Mouse (Mus musculus) kidney, embryonic 16.5 days (tissue): ENCODE measurements around the gene Tbc1d2. TPM values are rescaled to one million over a fixed set of nuclear protein-coding genes. Genes with fewer than 3 reads are reported as not detected.

Experiments
- ATAC-seq: fragments of 200-750 bp; cut with Nextera tagmentation; 2 replicates; pipeline ENCODE4 v1.8.0; 2017; ENCODE audit warnings: moderate TSS enrichment; ENCODE audit not compliant: low FRiP score, low TSS enrichment
- H3K27ac ChIP-seq: fragments of 300-500 bp; sonication (generic); 2 replicates; pipeline ENCODE4 v1.5.1; 2014; ENCODE audit warnings: low read length
- H3K27me3 ChIP-seq: fragments of 300-500 bp; sonication (generic); 2 replicates; pipeline ENCODE4 v1.6.1; 2014; ENCODE audit warnings: low read length, control low read depth, mixed read lengths; ENCODE audit not compliant: insufficient read depth
- H3K36me3 ChIP-seq: fragments of 300-500 bp; sonication (generic); 2 replicates; pipeline ENCODE4 v1.6.1; 2014; ENCODE audit warnings: low read length, control low read depth, mixed read lengths; ENCODE audit not compliant: insufficient read depth
- H3K4me1 ChIP-seq: fragments of 300-500 bp; sonication (generic); 2 replicates; pipeline ENCODE4 v1.6.1; 2014; ENCODE audit warnings: low read length, control low read depth, mixed read lengths; ENCODE audit not compliant: insufficient read depth
- H3K4me2 ChIP-seq: fragments of 300-500 bp; sonication (generic); replicated peaks from 2 replicates; pipeline ENCODE4 v1.6.1; 2014; ENCODE audit warnings: low read depth, low read length
- H3K4me3 ChIP-seq: fragments of 300-500 bp; sonication (generic); 2 replicates; pipeline ENCODE4 v1.5.1; 2014; ENCODE audit warnings: mild to moderate bottlenecking, low read length
- H3K9ac ChIP-seq: fragments of 300-500 bp; sonication (generic); replicated peaks from 2 replicates; pipeline ENCODE4 v1.6.1; 2014; ENCODE audit warnings: low read length
- H3K9me3 ChIP-seq: fragments of 300-500 bp; sonication (generic); 2 replicates; pipeline ENCODE4 v1.6.1; 2016; ENCODE audit warnings: low read length, control low read depth
- WGBS: fragments of 180-500 bp; shearing (Covaris S2); extraction: QIAGEN DNeasy Blood & Tissue Kit; methylation state at CpG from one replicate; pipeline ENCODE4 v1.1.7; 2014; 5-methylcytosine and 5-hydroxymethylcytosine counted together
- polyA plus RNA-seq: library from polyadenylated mRNA; unstranded; fragments of >200 nt; fragmentation: Nextera tagmentation; extraction: Ambion mirVana; gene quantifications from 2 replicates; pipeline ENCODE4 v1.2.1, GENCODE M21; 2015

The Tbc1d2 gene
- polyA plus RNA-seq, 1 experiment from 2014 or later: 3.7 TPM

GRCm38 (mm10) chr4:46632465-46632864 lies 17.5 kb downstream of the Tbc1d2 start:
- no peaks in the 10 kb centered on the region for H3K36me3 ChIP-seq
- no peak overlapping the region for H3K4me3 ChIP-seq
- 56% methylated on average over 2 of the region's 2 CpGs for WGBS
- H3K4me1 ChIP-seq: peaks cover 21% of the 10 kb centered on the region
- H3K4me2 ChIP-seq: no peak overlapping the region
- ATAC-seq: no peak
- H3K9me3 ChIP-seq: no peaks in the 10 kb centered on the region
- H3K27ac ChIP-seq: no peak overlapping the region
- H3K9ac ChIP-seq: no peak overlapping the region
- no peaks in the 10 kb centered on the region for H3K27me3 ChIP-seq

GRCm38 (mm10) chr4:46630390-46630789 lies 19.6 kb downstream of the Tbc1d2 start:
- H3K4me2 ChIP-seq: no peak overlapping the region
- no peak overlapping the region for H3K9ac ChIP-seq
- no peaks in the 10 kb centered on the region for H3K27me3 ChIP-seq
- 0 out of 2 replicates have a peak, but pooled peaks have one; percentile 18 for ATAC-seq
- WGBS: 53% methylated on average over 9 of the region's 9 CpGs
- no peaks in the 10 kb centered on the region for H3K36me3 ChIP-seq
- no peaks in the 10 kb centered on the region for H3K9me3 ChIP-seq
- no peak overlapping the region for H3K4me3 ChIP-seq
- H3K4me1 ChIP-seq: peaks cover 21% of the 10 kb centered on the region
- no peak overlapping the region for H3K27ac ChIP-seq

DNA sequence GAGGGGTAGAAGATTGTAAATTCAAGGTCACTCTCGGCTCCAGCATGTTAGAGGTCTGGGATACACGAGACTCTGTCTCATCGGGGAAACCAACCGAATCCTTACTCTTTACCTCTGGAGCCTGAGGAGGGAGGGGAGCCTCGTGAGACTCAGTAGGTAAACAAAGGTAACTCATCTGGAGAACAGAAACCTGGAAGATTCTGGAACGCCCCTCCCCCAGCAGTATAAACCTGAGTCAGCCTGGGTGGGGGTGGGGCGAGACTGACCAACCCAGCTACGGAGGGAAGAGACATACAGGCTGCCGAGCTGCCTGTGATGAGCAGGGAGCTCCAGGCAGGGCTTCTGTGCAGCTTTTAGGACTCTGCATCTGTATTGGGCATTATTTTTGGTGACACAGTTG lies 21.1 kb downstream of the Tbc1d2 start:
- Histone ChIP-seq H3K9me3 (no peaks in the 10 kb centered on the region), H3K9ac (0 out of 2 replicates have a peak overlapping the region, but pooled peaks have one; percentile 22), H3K27me3 (no peaks in the 10 kb centered on the region), H3K27ac (no peak overlapping the region), H3K4me1 (peaks cover 18% of the 10 kb centered on the region), H3K4me2 (peak overlapping the region; percentile 29), H3K4me3 (no peak overlapping the region), H3K36me3 (no peaks in the 10 kb centered on the region)
- WGBS: 15% methylated on average over 9 of the region's 9 CpGs
- 0 out of 2 replicates have a peak, but pooled peaks have one; percentile 39 for ATAC-seq

DNA sequence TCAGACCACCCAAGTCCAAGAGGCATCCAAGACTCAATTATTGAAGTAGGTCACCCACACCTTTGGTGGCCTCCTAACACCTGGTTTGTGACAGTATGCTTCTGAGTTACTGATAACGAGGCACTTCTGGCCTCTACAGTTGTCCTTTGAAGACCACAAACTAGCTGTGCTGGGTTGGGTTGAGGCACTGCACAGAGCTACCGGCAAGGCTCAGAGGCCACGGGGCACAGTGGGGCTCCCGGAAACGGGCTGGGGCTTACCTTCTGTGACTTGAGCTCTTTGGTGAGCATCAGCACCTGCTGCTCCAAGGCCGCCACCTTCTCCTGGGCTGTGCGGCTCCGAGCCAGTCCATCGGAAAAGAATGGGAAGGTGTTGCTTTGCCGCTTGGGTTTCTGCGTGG lies 21.9 kb downstream of the Tbc1d2 start:
- WGBS: 79% methylated on average over 11 of the region's 11 CpGs
- no peak for ATAC-seq
- no peaks in the 10 kb centered on the region for H3K9me3 ChIP-seq
- H3K9ac ChIP-seq: no peak overlapping the region
- H3K36me3 ChIP-seq: no peaks in the 10 kb centered on the region
- H3K27me3 ChIP-seq: no peaks in the 10 kb centered on the region
- peaks cover 18% of the 10 kb centered on the region for H3K4me1 ChIP-seq
- H3K4me2 ChIP-seq: no peak overlapping the region
- H3K4me3 ChIP-seq: no peak overlapping the region
- no peak overlapping the region for H3K27ac ChIP-seq

DNA sequence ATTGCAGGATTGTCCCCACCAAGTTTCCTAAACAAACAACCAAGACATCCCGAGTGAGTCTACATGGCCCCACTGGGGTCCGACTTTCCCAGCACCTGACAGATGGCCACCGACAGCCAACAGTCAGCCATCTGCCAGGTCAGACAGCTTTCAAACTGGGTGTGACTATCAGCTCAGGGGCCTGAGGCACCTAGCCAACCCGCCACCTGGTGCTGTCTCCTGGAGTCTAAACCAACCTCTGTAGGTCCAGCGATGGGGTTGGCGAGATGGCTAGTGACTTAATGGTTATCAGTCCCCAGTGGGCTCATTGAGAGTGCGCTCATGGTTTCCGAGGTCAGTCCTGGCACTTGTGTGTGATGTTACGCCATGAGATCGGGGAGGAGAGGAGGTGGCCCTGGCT lies 24.9 kb downstream of the Tbc1d2 start:
- Histone ChIP-seq H3K27me3 (no peaks in the 10 kb centered on the region; the same call in 1 of the 2 replicates), H3K4me3 (no peak overlapping the region), H3K9ac (no peak overlapping the region), H3K9me3 (no peaks in the 10 kb centered on the region), H3K27ac (no peak overlapping the region), H3K4me1 (peaks cover 13% of the 10 kb centered on the region), H3K36me3 (no peaks in the 10 kb centered on the region), H3K4me2 (no peak overlapping the region)
- WGBS: 68% methylated on average over 10 of the region's 10 CpGs
- ATAC-seq: no peak

- no peak overlapping the region for H3K4me3 ChIP-seq
- H3K27me3 ChIP-seq: no peaks in the 10 kb centered on the region; the same call in 1 of the 2 replicates
- no peak overlapping the region for H3K4me2 ChIP-seq
- no peak overlapping the region for H3K9ac ChIP-seq
- WGBS: 90% methylated on average over 5 of the region's 5 CpGs
- H3K27ac ChIP-seq: no peak overlapping the region
- no peaks in the 10 kb centered on the region for H3K9me3 ChIP-seq
- no peak for ATAC-seq
- H3K36me3 ChIP-seq: no peaks in the 10 kb centered on the region
- no peaks in the 10 kb centered on the region for H3K4me1 ChIP-seq
Observed at GRCm38 (mm10) chr4:46623007-46623406, 27.0 kb downstream of the Tbc1d2 start.

GRCm38 (mm10) chr4:46620946-46621345 lies 29.1 kb downstream of the Tbc1d2 start:
- WGBS: 82% methylated on average over 8 of the region's 8 CpGs
- no peak overlapping the region for H3K4me2 ChIP-seq
- H3K9ac ChIP-seq: no peak overlapping the region

GRCm38 (mm10) chr4:46620330-46620729 lies 29.7 kb downstream of the Tbc1d2 start:
- no peak overlapping the region for H3K27ac ChIP-seq
- H3K4me1 ChIP-seq: no peaks in the 10 kb centered on the region
- H3K9me3 ChIP-seq: no peaks in the 10 kb centered on the region
- no peaks in the 10 kb centered on the region; the same call in 1 of the 2 replicates for H3K27me3 ChIP-seq
- peak; percentile 70; the same call in 1 of the 2 replicates for ATAC-seq
- no peak overlapping the region for H3K9ac ChIP-seq
- no peaks in the 10 kb centered on the region for H3K36me3 ChIP-seq
- 13% methylated on average over 23 of the region's 23 CpGs for WGBS
- no peak overlapping the region for H3K4me3 ChIP-seq
- peak overlapping the region; percentile 28; the same call in 1 of the 2 replicates for H3K4me2 ChIP-seq

More at GRCm38 (mm10) chr4:46620946-46621345, 29.1 kb downstream of the Tbc1d2 start:
- no peaks in the 10 kb centered on the region for H3K36me3 ChIP-seq
- H3K4me1 ChIP-seq: no peaks in the 10 kb centered on the region
- H3K27me3 ChIP-seq: no peaks in the 10 kb centered on the region; the same call in 1 of the 2 replicates
- no peaks in the 10 kb centered on the region for H3K9me3 ChIP-seq
- H3K4me3 ChIP-seq: no peak overlapping the region
- no peak for ATAC-seq
- no peak overlapping the region for H3K27ac ChIP-seq

GRCm38 (mm10) chr4:46618196-46618817 lies 31.7 kb downstream of the Tbc1d2 start:
- 63% methylated on average over 11 of the region's 11 CpGs for WGBS
- no peaks in the 10 kb centered on the region for H3K4me1 ChIP-seq
- ATAC-seq: no peak
- no peaks in the 10 kb centered on the region for H3K9me3 ChIP-seq
- no peak overlapping the region for H3K27ac ChIP-seq
- no peaks in the 10 kb centered on the region; the same call in 1 of the 2 replicates for H3K27me3 ChIP-seq
- no peak overlapping the region for H3K4me2 ChIP-seq
- no peak overlapping the region for H3K4me3 ChIP-seq
- no peak overlapping the region for H3K9ac ChIP-seq
- no peaks in the 10 kb centered on the region for H3K36me3 ChIP-seq

DNA sequence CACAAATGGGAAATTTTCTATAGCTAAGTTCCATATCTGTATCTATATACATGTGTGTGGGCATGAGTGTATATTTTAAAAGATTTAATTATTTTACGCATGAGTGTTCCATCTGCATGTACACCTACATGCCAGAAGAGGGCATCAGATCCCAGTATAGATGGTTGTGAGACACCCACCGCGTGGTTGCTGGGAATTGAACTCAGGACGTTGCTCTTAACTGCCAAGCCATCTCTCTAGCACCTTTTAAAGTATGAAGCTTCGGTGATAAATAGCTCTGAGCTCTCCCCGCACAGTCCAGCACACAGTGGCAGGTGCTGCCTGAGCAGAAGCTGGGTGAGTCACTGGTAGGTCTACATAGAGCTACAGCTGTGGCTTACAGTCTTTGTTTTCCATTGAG lies 32.6 kb downstream of the Tbc1d2 start:
- H3K27ac ChIP-seq: no peak overlapping the region
- no peaks in the 10 kb centered on the region for H3K36me3 ChIP-seq
- H3K4me1 ChIP-seq: no peaks in the 10 kb centered on the region
- H3K27me3 ChIP-seq: no peaks in the 10 kb centered on the region; the same call in 1 of the 2 replicates
- no peak for ATAC-seq
- no peak overlapping the region for H3K9ac ChIP-seq
- H3K4me2 ChIP-seq: no peak overlapping the region
- H3K9me3 ChIP-seq: no peaks in the 10 kb centered on the region
- no peak overlapping the region for H3K4me3 ChIP-seq
- WGBS: 70% methylated on average over 6 of the region's 6 CpGs
